Mouse (Mus musculus) midbrain, embryonic 12.5 days (tissue): ENCODE data around the gene Dbf4. TPM values are rescaled to one million over a fixed set of nuclear protein-coding genes. Genes with fewer than 3 reads are reported as not detected.

ENCODE experiments used
- ATAC-seq: fragments of 200-750 bp; cut with Nextera tagmentation; 2 replicates; pipeline ENCODE4 v1.8.0; 2017; ENCODE audit warnings: low read depth, moderate TSS enrichment, moderate library complexity; ENCODE audit not compliant: low FRiP score
- H3K27ac ChIP-seq: fragments of 300-500 bp; sonication (generic); replicated peaks from 2 replicates; pipeline ENCODE4 v1.5.1; 2016; ENCODE audit warnings: mild to moderate bottlenecking
- H3K27me3 ChIP-seq: fragments of 300-500 bp; sonication (generic); 2 replicates; pipeline ENCODE4 v1.6.1; 2016; ENCODE audit warnings: mild to moderate bottlenecking
- H3K36me3 ChIP-seq: fragments of 300-500 bp; sonication (generic); 2 replicates; pipeline ENCODE4 v1.6.1; 2016
- H3K4me1 ChIP-seq: fragments of 300-500 bp; sonication (generic); 2 replicates; pipeline ENCODE4 v1.6.1; 2016
- H3K4me2 ChIP-seq: fragments of 300-500 bp; sonication (generic); replicated peaks from 2 replicates; pipeline ENCODE4 v1.6.1; 2016; ENCODE audit warnings: mild to moderate bottlenecking, moderate library complexity
- H3K4me3 ChIP-seq: fragments of 300-500 bp; sonication (generic); 2 replicates; pipeline ENCODE4 v1.5.1; 2016; ENCODE audit warnings: mild to moderate bottlenecking
- H3K9ac ChIP-seq: fragments of 300-500 bp; sonication (generic); replicated peaks from 2 replicates; pipeline ENCODE4 v1.6.1; 2016; ENCODE audit warnings: mild to moderate bottlenecking, moderate library complexity
- H3K9me3 ChIP-seq: fragments of 300-500 bp; sonication (generic); 2 replicates; pipeline ENCODE4 v1.6.1; 2016; ENCODE audit warnings: mild to moderate bottlenecking
- WGBS: fragments of 180-500 bp; shearing (Covaris S2); methylation state at CpG from one replicate; pipeline ENCODE4 v1.1.7; 2016; 5-methylcytosine and 5-hydroxymethylcytosine counted together
- polyA plus RNA-seq: library from polyadenylated mRNA; unstranded; fragments of >200 nt; fragmentation: Nextera tagmentation; extraction: Ambion mirVana; gene quantifications from 2 replicates; pipeline ENCODE4 v1.2.1, GENCODE M21; 2016

Gene Dbf4
- polyA plus RNA-seq, 1 experiment from 2014 or later, result 52.3 TPM

DNA sequence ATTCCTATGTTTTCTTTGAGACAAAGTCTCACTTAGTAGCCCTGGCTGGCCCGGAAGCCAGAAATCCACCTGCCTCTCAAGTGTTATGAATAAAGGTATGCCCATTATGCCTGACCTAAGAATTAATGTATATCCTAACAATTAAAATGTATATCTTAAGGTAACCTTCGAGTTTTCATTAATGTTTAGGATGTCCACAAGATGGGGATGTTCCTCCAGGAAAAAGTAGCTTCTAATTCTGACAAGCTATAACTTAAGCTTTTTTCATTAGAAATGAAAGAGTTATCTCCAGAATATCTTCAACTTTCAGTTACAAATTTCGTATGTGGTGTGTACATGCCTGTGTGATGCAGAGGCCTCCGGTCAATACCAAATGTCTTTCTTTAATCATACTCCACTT lies 13.8 kb downstream of the Dbf4 start:
- no peak overlapping the region for H3K9ac ChIP-seq
- WGBS, result 88% methylated on average over 4 of the region's 4 CpGs
- ATAC-seq, result no peak
- no peak overlapping the region for H3K27ac ChIP-seq
- H3K4me3 ChIP-seq, result no peak overlapping the region
- H3K27me3 ChIP-seq, result no peaks in the 10 kb centered on the region
- no peaks in the 10 kb centered on the region for H3K9me3 ChIP-seq
- H3K4me2 ChIP-seq, result no peak overlapping the region
- H3K4me1 ChIP-seq, result no peaks in the 10 kb centered on the region
- peaks cover 46% of the 10 kb centered on the region for H3K36me3 ChIP-seq

DNA sequence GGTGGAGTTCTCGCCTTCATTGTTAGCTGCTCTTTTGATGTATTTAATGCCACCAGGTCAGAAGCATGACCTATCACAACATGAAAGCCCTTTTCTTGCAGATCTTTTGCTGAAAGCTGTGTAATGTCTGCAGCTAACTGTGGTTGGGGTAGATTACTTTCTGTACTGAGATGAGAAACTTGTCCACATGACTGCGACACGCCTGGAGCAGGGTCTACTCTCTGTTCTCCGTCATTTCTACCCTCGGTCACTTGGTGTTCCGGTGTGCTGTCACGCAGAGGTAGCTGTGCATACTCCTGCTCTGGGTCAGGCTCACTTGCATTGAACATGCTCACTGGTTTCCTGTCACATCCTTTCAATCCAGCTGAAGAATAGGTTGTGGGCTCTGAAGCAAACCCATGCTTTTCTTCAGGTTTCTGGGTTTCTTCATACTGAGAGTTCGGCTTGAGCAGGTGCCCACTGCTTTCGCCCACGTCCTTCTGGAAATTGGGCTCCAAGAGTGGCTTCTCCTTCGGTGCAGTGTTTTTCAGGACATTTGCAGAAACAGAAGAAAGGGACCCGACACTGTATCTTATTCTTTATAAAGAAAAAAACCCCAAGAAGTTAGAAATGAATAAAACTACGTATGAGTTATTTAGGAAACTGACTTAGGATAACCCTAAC lies 24.8 kb downstream of the Dbf4 start:
- H3K27ac ChIP-seq, result no peak overlapping the region
- H3K4me3 ChIP-seq, result no peak overlapping the region
- no peak for ATAC-seq
- no peaks in the 10 kb centered on the region for H3K9me3 ChIP-seq
- H3K9ac ChIP-seq, result no peak overlapping the region
- WGBS, result 90% methylated on average over 13 of the region's 13 CpGs
- H3K36me3 ChIP-seq, result peaks cover 42% of the 10 kb centered on the region
- no peaks in the 10 kb centered on the region for H3K27me3 ChIP-seq
- no peak overlapping the region for H3K4me2 ChIP-seq
- no peaks in the 10 kb centered on the region for H3K4me1 ChIP-seq

DNA sequence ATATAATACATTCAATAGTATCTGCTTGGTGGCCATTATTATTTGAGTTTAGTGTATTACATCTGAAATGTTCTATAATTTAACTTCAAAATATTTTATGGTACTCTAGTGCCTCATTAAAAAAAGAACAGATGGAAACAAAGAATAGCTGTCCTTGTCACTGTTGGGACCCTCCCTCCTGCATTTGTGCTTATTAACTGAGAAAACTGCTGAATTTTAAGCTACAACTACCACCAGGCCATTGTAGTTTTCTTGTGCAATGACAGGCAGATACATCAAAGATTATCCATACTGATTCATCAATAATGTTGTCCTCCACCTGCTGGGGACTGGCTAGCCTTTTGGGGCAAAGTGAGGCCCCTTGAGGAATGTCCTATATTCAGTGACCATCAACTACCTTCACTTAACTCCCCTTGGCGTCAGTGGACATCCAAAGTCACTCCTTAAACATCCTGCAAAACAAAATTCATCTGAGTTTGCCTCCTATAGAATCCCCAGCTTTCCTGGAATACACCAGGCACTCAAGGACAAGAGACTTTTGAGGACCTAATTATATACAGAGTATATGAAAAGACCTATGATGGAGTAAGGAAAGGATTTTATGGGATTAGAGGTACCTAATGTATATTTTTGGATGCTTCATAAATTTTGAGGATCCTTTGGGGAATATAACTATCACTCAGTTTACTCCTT lies 28.5 kb downstream of the Dbf4 start:
- Histone ChIP-seq H3K27me3 (no peaks in the 10 kb centered on the region), H3K9ac (no peak overlapping the region), H3K36me3 (peaks cover 26% of the 10 kb centered on the region), H3K4me2 (no peak overlapping the region), H3K9me3 (no peaks in the 10 kb centered on the region), H3K27ac (no peak overlapping the region), H3K4me3 (no peak overlapping the region), H3K4me1 (no peaks in the 10 kb centered on the region)
- 67% methylated on average over 1 of the region's 1 CpGs for WGBS
- ATAC-seq, result no peak

DNA sequence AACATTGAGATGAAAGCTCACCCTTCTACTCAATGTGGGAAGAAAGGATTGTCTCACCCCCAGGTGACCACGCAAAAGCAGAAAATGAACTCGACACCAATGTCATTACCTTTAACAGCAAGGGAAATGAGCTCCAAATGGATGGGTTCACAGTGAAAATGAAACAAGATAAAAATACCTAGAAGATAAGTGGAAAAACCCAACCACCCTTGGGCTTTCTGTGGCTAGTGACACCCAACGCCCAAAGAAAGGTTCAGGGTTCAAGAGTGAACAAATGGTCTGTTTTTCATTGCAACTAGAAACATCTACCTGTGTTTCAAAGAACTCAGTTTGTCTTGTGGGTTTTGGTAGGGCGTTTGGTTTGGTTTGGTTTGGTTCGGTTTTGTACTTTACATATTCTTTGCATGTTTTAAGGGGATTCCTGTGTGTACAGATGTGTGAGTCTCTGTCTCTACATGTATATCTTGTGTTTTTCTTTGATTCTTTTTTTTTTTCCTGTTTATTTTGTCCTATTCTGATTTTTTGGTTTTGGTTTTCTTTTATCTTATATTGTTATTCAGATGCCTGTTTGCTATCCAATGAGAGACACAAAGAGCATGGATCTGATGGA lies 48.1 kb downstream of the Dbf4 start:
- ATAC-seq, result no peak
- WGBS, result 86% methylated on average over 5 of the region's 5 CpGs
- no peak overlapping the region for H3K9ac ChIP-seq
- no peak overlapping the region for H3K4me2 ChIP-seq
- no peaks in the 10 kb centered on the region for H3K27me3 ChIP-seq
- H3K36me3 ChIP-seq, result no peaks in the 10 kb centered on the region
- 0 out of 2 replicates have a peak, but pooled peaks cover under 1% of the 10 kb centered on the region for H3K9me3 ChIP-seq
- no peak overlapping the region for H3K4me3 ChIP-seq
- H3K4me1 ChIP-seq, result no peaks in the 10 kb centered on the region
- no peak overlapping the region for H3K27ac ChIP-seq

DNA sequence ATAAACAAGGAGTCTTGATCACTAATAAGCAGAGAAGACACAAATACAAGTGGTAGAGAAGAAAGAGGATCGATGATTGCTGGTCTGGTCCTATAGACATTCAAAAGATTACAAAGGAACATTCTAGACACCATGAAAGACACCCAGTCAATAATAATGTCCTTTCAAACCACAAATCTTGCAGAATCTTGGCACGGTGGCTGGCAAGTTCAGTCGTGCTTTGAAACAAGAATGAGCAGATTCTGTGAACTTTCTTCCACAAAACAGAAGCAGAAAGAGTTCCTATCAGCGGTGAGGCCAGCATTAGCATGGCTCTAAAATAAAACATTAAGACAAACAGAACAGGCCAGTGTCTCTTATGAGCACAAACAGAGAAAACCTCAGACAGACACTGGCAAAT lies 49.1 kb downstream of the Dbf4 start:
- no peak overlapping the region for H3K4me2 ChIP-seq
- H3K27me3 ChIP-seq, result no peaks in the 10 kb centered on the region
- H3K9ac ChIP-seq, result no peak overlapping the region
- H3K4me3 ChIP-seq, result no peak overlapping the region
- no peaks in the 10 kb centered on the region for H3K9me3 ChIP-seq
- ATAC-seq, result no peak
- 89% methylated on average over 4 of the region's 4 CpGs for WGBS
- no peaks in the 10 kb centered on the region for H3K36me3 ChIP-seq
- no peaks in the 10 kb centered on the region for H3K4me1 ChIP-seq
- no peak overlapping the region for H3K27ac ChIP-seq

DNA sequence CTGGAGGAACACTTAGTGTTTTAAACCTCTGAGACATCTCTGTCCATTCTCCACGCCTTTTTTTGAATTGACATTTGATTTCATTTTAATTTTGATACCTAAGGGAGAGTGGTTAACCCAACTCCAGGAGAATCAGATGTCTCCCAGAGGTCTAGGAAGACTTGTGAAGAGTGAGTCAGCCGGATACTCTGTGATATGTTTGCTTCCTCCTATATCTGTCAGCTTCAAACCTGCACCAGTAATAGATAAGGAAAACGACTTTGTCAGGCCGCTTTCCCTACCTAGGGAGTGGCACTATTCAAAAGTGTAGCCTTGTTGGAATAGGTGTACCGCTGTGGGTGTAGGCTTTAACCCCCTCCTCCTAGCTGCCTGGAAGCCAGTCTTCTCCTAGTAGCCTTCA lies 53.7 kb downstream of the Dbf4 start:
- Histone ChIP-seq H3K4me1 (peaks cover 6% of the 10 kb centered on the region), H3K4me3 (no peak overlapping the region), H3K9me3 (no peaks in the 10 kb centered on the region), H3K27ac (no peak overlapping the region), H3K9ac (no peak overlapping the region), H3K36me3 (no peaks in the 10 kb centered on the region), H3K4me2 (no peak overlapping the region), H3K27me3 (no peaks in the 10 kb centered on the region)
- no peak for ATAC-seq
- 88% methylated on average over 5 of the region's 5 CpGs for WGBS

DNA sequence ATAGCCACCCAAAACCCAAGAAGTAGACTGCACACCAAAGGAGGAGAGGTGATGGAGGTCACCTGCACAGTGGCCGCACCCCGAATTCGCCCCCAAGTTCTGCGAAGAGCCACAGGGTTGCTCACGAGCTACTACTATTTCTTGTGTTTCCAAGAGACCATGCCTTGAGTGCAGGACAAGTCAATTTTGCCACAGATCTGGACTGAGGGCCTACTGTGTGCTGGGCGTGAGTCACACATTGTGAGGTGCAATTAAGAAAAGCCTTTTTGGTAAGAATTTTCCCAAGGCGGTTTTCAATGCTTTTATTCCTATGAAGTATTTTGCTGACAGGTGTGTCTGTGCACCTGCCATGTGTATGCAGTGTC lies 54.2 kb downstream of the Dbf4 start:
- peak overlapping the region; percentile 66 for H3K4me2 ChIP-seq
- no peaks in the 10 kb centered on the region for H3K36me3 ChIP-seq
- 40% methylated on average over 7 of the region's 7 CpGs for WGBS
- no peaks in the 10 kb centered on the region for H3K9me3 ChIP-seq
- no peak overlapping the region for H3K27ac ChIP-seq
- peak overlapping the region; percentile 67; the same call in 1 of the 2 replicates for H3K9ac ChIP-seq
- no peaks in the 10 kb centered on the region for H3K27me3 ChIP-seq
- 0 out of 2 replicates have a peak, but pooled peaks have one; percentile 3 for ATAC-seq
- peaks cover 6% of the 10 kb centered on the region for H3K4me1 ChIP-seq
- H3K4me3 ChIP-seq, result peak overlapping the region; percentile 78

DNA sequence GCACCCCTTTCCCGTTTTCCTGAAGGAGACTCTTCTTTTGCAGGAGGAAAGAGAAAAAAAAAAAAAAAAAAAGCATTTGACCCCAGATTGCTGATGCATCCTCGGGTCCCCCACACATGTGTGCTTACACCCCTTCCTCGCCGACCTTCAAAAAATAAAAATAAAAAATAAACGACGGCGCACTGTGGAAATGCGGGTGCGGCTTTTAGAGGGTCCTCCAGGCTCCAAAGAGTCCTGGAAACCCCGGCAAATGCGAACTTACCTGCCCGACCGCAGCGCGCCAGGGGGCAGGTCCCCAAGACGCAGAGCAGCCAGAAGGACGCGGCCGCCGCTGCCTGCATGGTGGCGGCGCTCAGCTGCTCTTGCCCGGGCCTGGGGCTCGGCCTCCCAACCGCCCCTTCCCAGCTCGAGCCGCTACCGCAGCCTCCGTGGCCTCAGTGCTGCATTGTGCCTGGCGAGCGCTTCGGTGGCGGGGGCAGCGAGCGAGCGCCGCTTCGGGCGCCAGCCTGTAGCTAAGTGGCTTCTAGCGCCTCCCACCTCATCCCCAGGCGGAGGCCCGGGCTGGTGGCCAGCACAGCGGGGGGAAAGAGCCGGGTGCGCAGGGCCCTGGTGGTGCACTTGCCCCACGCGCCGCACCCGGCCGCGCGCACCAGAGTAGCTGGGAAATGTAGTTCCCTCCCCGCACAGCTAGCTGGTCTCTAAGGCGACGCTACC lies 54.7 kb downstream of the Dbf4 start, which contains the start of gene Adam22:
Gene Adam22, minus strand, starts transcription at position 547 of the 714 bp plus-strand sequence.
- ATAC-seq, result peak; percentile 96
- peak within 1 kb of the TSS; percentile 67 for H3K9ac ChIP-seq
- no peaks in the 10 kb centered on the region for H3K36me3 ChIP-seq
- no peaks in the 10 kb centered on the region for H3K27me3 ChIP-seq
- peaks cover 6% of the 10 kb centered on the region for H3K4me1 ChIP-seq
- WGBS, result under 1% methylated on average over 50 of the region's 55 CpGs
- peak within 1 kb of the TSS; percentile 85 for H3K27ac ChIP-seq
- peak within 1 kb of the TSS; percentile 66 for H3K4me2 ChIP-seq
- no peaks in the 10 kb centered on the region for H3K9me3 ChIP-seq
- H3K4me3 ChIP-seq, result peak within 1 kb of the TSS; percentile 78

DNA sequence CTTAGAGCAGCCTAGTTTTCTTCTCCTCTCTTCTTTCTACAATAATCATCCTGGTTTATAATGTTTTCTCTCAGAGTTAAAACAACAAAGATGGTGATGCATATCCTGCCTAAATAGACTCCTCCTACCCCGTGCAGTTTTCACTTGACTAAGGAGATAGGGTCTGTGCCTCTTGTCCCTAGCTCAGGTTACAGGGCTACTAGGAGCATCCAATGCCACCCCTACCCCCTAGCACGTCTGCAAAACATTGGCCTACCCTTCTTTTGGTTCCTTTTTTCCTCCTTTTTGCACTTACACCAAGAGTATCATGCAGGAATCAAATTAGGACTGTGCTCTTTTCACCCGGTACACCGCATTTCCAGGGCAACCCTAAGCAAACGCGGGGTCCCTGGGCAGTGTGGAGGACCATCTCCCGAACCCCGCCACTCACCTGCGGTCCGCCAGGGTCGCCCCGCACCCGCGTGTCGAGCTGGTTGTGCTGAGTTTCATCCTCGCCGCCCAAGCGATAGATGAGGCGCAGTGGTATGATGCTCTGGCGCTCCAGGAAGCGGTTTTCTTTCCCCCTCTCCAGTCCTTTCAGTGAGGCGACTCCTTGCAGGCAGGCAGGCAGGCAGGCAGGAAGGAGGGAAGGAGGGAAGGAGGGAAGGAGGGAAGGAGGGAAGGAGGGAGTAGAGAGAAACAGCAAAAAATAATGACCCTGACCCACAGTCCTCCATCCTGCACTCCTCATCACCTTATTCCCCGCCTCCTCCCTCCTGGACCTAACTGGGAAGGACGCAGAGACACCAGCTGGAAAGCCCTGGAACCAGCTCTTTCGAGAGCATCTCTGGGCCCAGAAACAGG lies 55.5 kb downstream of the Dbf4 start:
- Histone ChIP-seq H3K4me3 (peak overlapping the region; percentile 78), H3K4me1 (peaks cover 6% of the 10 kb centered on the region), H3K9ac (peak overlapping the region; percentile 67), H3K9me3 (no peaks in the 10 kb centered on the region), H3K27ac (peak overlapping the region; percentile 85), H3K36me3 (no peaks in the 10 kb centered on the region), H3K4me2 (peak overlapping the region; percentile 66), H3K27me3 (no peaks in the 10 kb centered on the region)
- peak; percentile 57 for ATAC-seq
- under 1% methylated on average over 24 of the region's 25 CpGs for WGBS

DNA sequence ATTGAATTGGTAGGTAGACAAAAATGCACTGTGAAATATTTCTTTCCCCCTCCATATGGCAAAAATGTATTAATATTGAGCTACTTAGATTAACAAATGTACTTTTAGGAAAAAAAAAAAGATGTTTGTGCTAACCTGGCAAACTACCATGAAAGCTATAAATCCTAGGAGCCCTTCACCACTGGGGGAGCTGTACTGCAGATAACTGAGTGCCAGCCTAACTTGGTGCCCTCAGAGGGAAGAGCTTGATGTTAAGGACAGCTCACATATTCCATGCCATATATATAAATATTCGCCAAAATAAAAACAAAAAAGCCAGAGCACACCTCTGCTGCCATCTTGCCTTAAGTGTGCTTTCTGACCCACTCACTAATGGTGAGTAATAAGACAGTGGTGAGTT lies 60.2 kb downstream of the Dbf4 start:
- H3K27me3 ChIP-seq, result no peaks in the 10 kb centered on the region
- H3K4me3 ChIP-seq, result no peak overlapping the region
- no peak overlapping the region for H3K4me2 ChIP-seq
- no peaks in the 10 kb centered on the region for H3K36me3 ChIP-seq
- no peak overlapping the region for H3K9ac ChIP-seq
- WGBS, result 83% methylated on average over 1 of the region's 1 CpGs
- no peak for ATAC-seq
- no peaks in the 10 kb centered on the region for H3K9me3 ChIP-seq
- peaks cover 10% of the 10 kb centered on the region for H3K4me1 ChIP-seq
- H3K27ac ChIP-seq, result no peak overlapping the region

DNA sequence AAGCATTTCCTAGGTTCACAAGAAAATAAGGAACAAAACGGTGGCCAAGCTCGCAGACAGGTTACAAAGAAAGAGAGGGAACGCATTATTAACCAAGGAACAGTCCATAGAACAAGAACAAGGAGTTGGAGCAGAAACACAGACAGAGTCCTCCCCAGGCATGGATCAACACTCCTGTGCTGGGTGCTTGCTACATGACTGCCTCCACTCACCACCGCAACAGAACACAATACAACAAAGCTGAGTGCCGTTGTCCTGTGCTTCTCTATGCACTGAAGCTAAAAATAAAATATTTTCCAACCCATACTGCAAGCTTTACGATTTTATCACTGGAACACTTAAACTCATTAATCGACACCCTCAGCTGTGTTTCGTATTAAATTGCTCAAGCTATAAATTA lies 64.8 kb downstream of the Dbf4 start:
- Histone ChIP-seq H3K27ac (no peak overlapping the region), H3K4me2 (no peak overlapping the region), H3K36me3 (no peaks in the 10 kb centered on the region), H3K27me3 (no peaks in the 10 kb centered on the region), H3K4me1 (peaks cover 5% of the 10 kb centered on the region; the same call in 1 of the 2 replicates), H3K9ac (no peak overlapping the region), H3K4me3 (no peak overlapping the region), H3K9me3 (no peaks in the 10 kb centered on the region)
- WGBS, result 78% methylated on average over 8 of the region's 8 CpGs
- no peak for ATAC-seq
